Mouse (Mus musculus) neural tube, postnatal 0 days (tissue): Measurements from ENCODE around the gene Gm14190. TPM values are rescaled to one million over a fixed set of nuclear protein-coding genes. Genes with fewer than 3 reads are reported as not detected.

ENCODE experiments used
- polyA plus RNA-seq: library from polyadenylated mRNA; unstranded; fragments of >200 nt; fragmentation: Nextera tagmentation; extraction: Ambion mirVana; gene quantifications from 2 replicates; pipeline ENCODE4 v1.2.1, GENCODE M21; 2015

Gene Gm14190
- polyA plus RNA-seq, result not detected in 2 replicates

GRCm38 (mm10) chr11:99690463-99690862 is at the start of gene Gm14190:
Gm14190 (minus strand) TSS chr11:99690740.

GRCm38 (mm10) chr11:99734190-99734589 is 43.6 kb upstream of the Gm14190 start, which contains the start of gene Gm14180:
Gm14180 (minus strand) TSS chr11:99734290.

GRCm38 (mm10) chr11:99665860-99666259 is 24.7 kb downstream of the Gm14190 start, which contains the start of gene Krtap4-6:
Krtap4-6 (minus strand) TSS chr11:99665960.

GRCm38 (mm10) chr11:99658467-99659010 is 32.0 kb downstream of the Gm14190 start, which contains the start of gene Gm11563:
Gm11563 (minus strand) TSS chr11:99658960.

GRCm38 (mm10) chr11:99650136-99650535 is 40.4 kb downstream of the Gm14190 start, which contains the start of gene Gm11555:
Gm11555 (minus strand) TSS chr11:99650236.

GRCm38 (mm10) chr11:99643635-99644139 is 46.9 kb downstream of the Gm14190 start, which contains the start of gene Krtap4-7:
Krtap4-7 (minus strand) TSS chr11:99644089.

Other genes starting within 250 kb of the Gm14190 start
- gene Krt23, start 197.6 kb downstream of the Gm14190 start, polyA plus RNA-seq, result 0.33 and 0.57 TPM in 2 replicates
- gene Krt39, start 169.4 kb downstream of the Gm14190 start, polyA plus RNA-seq, result not detected in 2 replicates
- not detected in 2 replicates for gene Krt40, start 147.6 kb downstream of the Gm14190 start, polyA plus RNA-seq
- gene Krtap3-3, start 139.9 kb downstream of the Gm14190 start, polyA plus RNA-seq, result not detected in 2 replicates
- not detected in 2 replicates for gene Krtap3-2, start 133.9 kb downstream of the Gm14190 start, polyA plus RNA-seq
- not detected in 2 replicates for gene Gm11939, start 131.3 kb downstream of the Gm14190 start, polyA plus RNA-seq
- not detected in 2 replicates for gene Krtap3-1, start 124.1 kb downstream of the Gm14190 start, polyA plus RNA-seq
- gene Krtap1-5, start 109.7 kb downstream of the Gm14190 start, polyA plus RNA-seq, result not detected in 2 replicates
- not detected in 2 replicates for gene Krtap1-4, start 107.1 kb downstream of the Gm14190 start, polyA plus RNA-seq
- gene Krtap1-3, start 99.4 kb downstream of the Gm14190 start, polyA plus RNA-seq, result not detected in 2 replicates
- not detected in 2 replicates for gene Krtap9-3, start 92.6 kb downstream of the Gm14190 start, polyA plus RNA-seq
- gene Gm11938, start 87.4 kb downstream of the Gm14190 start, polyA plus RNA-seq, result not detected in 2 replicates
- gene Gm11937, start 80.6 kb downstream of the Gm14190 start, polyA plus RNA-seq, result not detected in 2 replicates
- not detected in 2 replicates for gene Krtap2-4, start 75.9 kb downstream of the Gm14190 start, polyA plus RNA-seq
- not detected in 2 replicates for gene Gm11562, start 70.3 kb downstream of the Gm14190 start, polyA plus RNA-seq
- gene Krtap4-1, start 62.5 kb downstream of the Gm14190 start, polyA plus RNA-seq, result not detected in 2 replicates
- not detected in 2 replicates for gene Krtap4-2, start 55.7 kb downstream of the Gm14190 start, polyA plus RNA-seq
- not detected in 2 replicates for gene Krtap4-7, start 46.7 kb downstream of the Gm14190 start, polyA plus RNA-seq
- not detected in 2 replicates for gene Gm11555, start 40.5 kb downstream of the Gm14190 start, polyA plus RNA-seq
- not detected in 2 replicates for gene Gm11563, start 31.8 kb downstream of the Gm14190 start, polyA plus RNA-seq
- not detected in 2 replicates for gene Krtap4-6, start 24.8 kb downstream of the Gm14190 start, polyA plus RNA-seq
- gene Gm14180, start 43.5 kb upstream of the Gm14190 start, polyA plus RNA-seq, result not detected in 2 replicates
- gene Gm11595, start 82.2 kb upstream of the Gm14190 start, polyA plus RNA-seq, result not detected in 2 replicates
- not detected in 2 replicates for gene Krtap4-8, start 90.0 kb upstream of the Gm14190 start, polyA plus RNA-seq
- not detected in 2 replicates for gene Krtap4-9, start 94.5 kb upstream of the Gm14190 start, polyA plus RNA-seq
- gene Gm11596, start 102.7 kb upstream of the Gm14190 start, polyA plus RNA-seq, result not detected in 2 replicates
- gene Gm11569, start 108.2 kb upstream of the Gm14190 start, polyA plus RNA-seq, result not detected in 2 replicates
- gene Gm11554, start 113.7 kb upstream of the Gm14190 start, polyA plus RNA-seq, result not detected in 2 replicates
- gene Krtap4-13, start 119.2 kb upstream of the Gm14190 start, polyA plus RNA-seq, result not detected in 2 replicates
- gene Gm11564, start 124.9 kb upstream of the Gm14190 start, polyA plus RNA-seq, result not detected in 2 replicates
- gene 2300003K06Rik, start 147.3 kb upstream of the Gm14190 start, polyA plus RNA-seq, result not detected in 2 replicates
- gene Krtap4-16, start 160.9 kb upstream of the Gm14190 start, polyA plus RNA-seq, result not detected in 2 replicates
- not detected in 2 replicates for gene Gm11568, start 167.2 kb upstream of the Gm14190 start, polyA plus RNA-seq
- gene Gm11559, start 173.7 kb upstream of the Gm14190 start, polyA plus RNA-seq, result not detected in 2 replicates
- gene Krtap9-1, start 182.6 kb upstream of the Gm14190 start, polyA plus RNA-seq, result not detected in 2 replicates
- gene Gm11567, start 188.4 kb upstream of the Gm14190 start, polyA plus RNA-seq, result not detected in 2 replicates
- not detected in 2 replicates for gene Krtap31-1, start 217.2 kb upstream of the Gm14190 start, polyA plus RNA-seq
- gene Gm11565, start 224.0 kb upstream of the Gm14190 start, polyA plus RNA-seq, result not detected in 2 replicates
- gene Krtap31-2, start 245.6 kb upstream of the Gm14190 start, polyA plus RNA-seq, result not detected in 2 replicates